ENCODE assay signal across 8 mouse cellular contexts in genomic region chr6:12260325-12261076, GRCm38 (mm10).
DNase-seq lines count a peak whose midpoint lies in the region; ATAC-seq and TF ChIP-seq lines count a peak whose summit lies in the region.

No protein-coding gene starts in this region.

- H3K9me3 ChIP-seq in embryonic facial prominence, embryonic 14.5 days (ENCODE audit: control insufficient read depth, low read length): no peaks in the 10 kb centered on the region
- no peaks in the 10 kb centered on the region for H3K9me3 ChIP-seq in hindbrain, postnatal 0 days (ENCODE audit: low read length)
- no peaks in the 10 kb centered on the region for H3K9me3 ChIP-seq in midbrain, embryonic 15.5 days

- H3K27me3 ChIP-seq in thymus, adult 2 months (ENCODE audit: control insufficient read depth, insufficient read depth, low read length): no peaks in the 10 kb centered on the region
- H3K27me3 ChIP-seq in embryonic facial prominence, embryonic 14.5 days (replicated peaks; ENCODE audit: control insufficient read depth, insufficient read depth, low read length): no peaks in the 10 kb centered on the region
- H3K27me3 ChIP-seq in hindbrain, postnatal 0 days (ENCODE audit: insufficient read depth, low read length): no peaks in the 10 kb centered on the region
- H3K27me3 ChIP-seq in midbrain, embryonic 15.5 days (replicated peaks): no peaks in the 10 kb centered on the region

- H3K4me3 ChIP-seq in thymus, adult 2 months (ENCODE audit: control insufficient read depth, insufficient read depth, low read length): no peak overlapping the region
- no peak overlapping the region for H3K4me3 ChIP-seq in embryonic facial prominence, embryonic 14.5 days (ENCODE audit: low read depth, low read length)
- H3K4me3 ChIP-seq in hindbrain, postnatal 0 days (ENCODE audit: low read length): no peak overlapping the region
- H3K4me3 ChIP-seq in midbrain, embryonic 15.5 days: no peak overlapping the region

- no peak for TF ChIP-seq POLR2A in thymus, adult 2 months (IDR thresholded peaks at IDR 0.05; ENCODE audit: control insufficient read depth, extremely low read depth, insufficient read depth, low read length, poor library complexity)

- no peak overlapping the region for H3K4me2 ChIP-seq in embryonic facial prominence, embryonic 14.5 days (ENCODE audit: low read depth, low read length)
- H3K4me2 ChIP-seq in hindbrain, postnatal 0 days (ENCODE audit: low read depth, low read length): peak overlapping the region; percentile 47
- 0 out of 2 replicates have a peak overlapping the region, but pooled peaks have one; percentile 15 for H3K4me2 ChIP-seq in midbrain, embryonic 15.5 days

- H3K36me3 ChIP-seq in thymus, adult 2 months (ENCODE audit: control insufficient read depth, insufficient read depth, low read length): no peaks in the 10 kb centered on the region
- no peaks in the 10 kb centered on the region for H3K36me3 ChIP-seq in embryonic facial prominence, embryonic 14.5 days (ENCODE audit: control insufficient read depth, insufficient read depth, low read length)
- H3K36me3 ChIP-seq in hindbrain, postnatal 0 days (ENCODE audit: insufficient read depth, low read length): no peaks in the 10 kb centered on the region
- H3K36me3 ChIP-seq in midbrain, embryonic 15.5 days (replicated peaks): no peaks in the 10 kb centered on the region

- ATAC-seq in embryonic facial prominence, embryonic 14.5 days (ENCODE audit: low read depth): peak; percentile 86
- peak; percentile 90 for ATAC-seq in hindbrain, postnatal 0 days
- ATAC-seq in midbrain, embryonic 15.5 days (replicated peaks): peak; percentile 86
- no peak; the same call in 1 of the 2 replicates for ATAC-seq in monocyte, adult 5-6 weeks (replicated peaks; ENCODE audit: insufficient number of reproducible peaks, low FRiP score, low TSS enrichment, poor library complexity, severe bottlenecking)

- no peak for TF ChIP-seq CTCF in thymus, adult 2 months (IDR thresholded peaks at IDR 0.05; ENCODE audit: borderline replicate concordance, control insufficient read depth, extremely low read depth, insufficient read depth, low read length, poor library complexity)
- peak; percentile 85 for TF ChIP-seq CTCF in hindbrain, postnatal 0 days (IDR thresholded peaks at IDR 0.05; ENCODE audit: low read depth)

- WGBS in thymus, adult 2 months: 66% methylated on average over 9 of the region's 9 CpGs
- WGBS in embryonic facial prominence, embryonic 14.5 days: 46% methylated on average over 9 of the region's 9 CpGs
- WGBS in hindbrain, postnatal 0 days: 20% methylated on average over 9 of the region's 9 CpGs
- 26% methylated on average over 9 of the region's 9 CpGs for WGBS in midbrain, embryonic 15.5 days

- no peaks in the 10 kb centered on the region for H3K4me1 ChIP-seq in thymus, adult 2 months (replicated peaks; ENCODE audit: control insufficient read depth, insufficient read depth, low read length)
- no peaks in the 10 kb centered on the region for H3K4me1 ChIP-seq in embryonic facial prominence, embryonic 14.5 days (ENCODE audit: control insufficient read depth, insufficient read depth, low read length)
- H3K4me1 ChIP-seq in hindbrain, postnatal 0 days (ENCODE audit: insufficient read depth, low read length): no peaks in the 10 kb centered on the region
- peaks cover 21% of the 10 kb centered on the region for H3K4me1 ChIP-seq in midbrain, embryonic 15.5 days

- DNase-seq in thymus, adult 2 months: peak; percentile 26
- no peak for DNase-seq in thymus, adult 18-20 months
- peak; percentile 13 for DNase-seq in adrenal gland, postnatal 25 days
- DNase-seq in embryonic facial prominence, embryonic 14.5 days (ENCODE audit: low spot score): peak; percentile 75
- DNase-seq in hindbrain, postnatal 0 days (ENCODE audit: low spot score): peak; percentile 90
- peak; percentile 51 for DNase-seq in left cerebral cortex, adult 18-20 months (ENCODE audit: low spot score in 2 of 2)

- H3K27ac ChIP-seq in thymus, adult 2 months (ENCODE audit: control insufficient read depth, insufficient read depth, low read length): no peak overlapping the region
- no peak overlapping the region for H3K27ac ChIP-seq in embryonic facial prominence, embryonic 14.5 days (replicated peaks; ENCODE audit: low read depth, low read length)
- no peak overlapping the region for H3K27ac ChIP-seq in hindbrain, postnatal 0 days
- peak overlapping the region; percentile 69 for H3K27ac ChIP-seq in midbrain, embryonic 15.5 days

- H3K9ac ChIP-seq in embryonic facial prominence, embryonic 14.5 days (ENCODE audit: low read depth, low read length): no peak overlapping the region
- no peak overlapping the region for H3K9ac ChIP-seq in hindbrain, postnatal 0 days (replicated peaks; ENCODE audit: low read length)
- no peak overlapping the region for H3K9ac ChIP-seq in midbrain, embryonic 15.5 days

Comparison
In these comparisons a context has a peak if more than half of its experiments do, and no peak if none do; other contexts are left out.
1. DNase-seq: peak in thymus, adult 2 months (single experiment), adrenal gland, postnatal 25 days (single experiment), embryonic facial prominence, embryonic 14.5 days (single experiment), hindbrain, postnatal 0 days (single experiment) and left cerebral cortex, adult 18-20 months (2 of 2); none in thymus, adult 18-20 months (0 of 2).